Mouse (Mus musculus): Measurements from ENCODE around the gene Katnbl1.

DNA sequence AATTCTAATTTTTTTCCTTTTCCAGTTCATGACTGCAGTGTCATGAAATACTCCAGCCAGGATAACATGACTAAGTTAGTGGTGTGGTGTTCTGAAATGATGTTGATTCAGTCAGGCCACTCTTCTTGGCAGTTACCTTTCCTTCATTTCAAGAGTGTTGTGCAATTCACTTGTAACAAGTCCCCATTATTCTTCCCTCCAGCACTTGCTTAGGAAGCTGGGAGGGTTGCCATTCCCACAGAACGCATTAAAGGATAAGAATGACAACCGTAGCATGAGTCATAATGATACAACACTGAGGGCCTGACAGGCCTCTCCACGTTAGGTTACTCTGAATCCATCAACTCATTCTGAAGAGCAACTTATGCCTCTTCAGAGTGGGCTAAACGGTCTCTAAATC is 5.9 kb upstream of the Katnbl1 start:
- TF ChIP-seq CTCF (IDR thresholded peaks at IDR 0.05; ENCODE audit: borderline replicate concordance, insufficient read depth, low read length) (no peak), POLR2A (IDR thresholded peaks at IDR 0.05; ENCODE audit: low read depth, low read length) (no peak)
